Mouse (Mus musculus): ENCODE data around the gene Asb3. TPM values are rescaled to one million over a fixed set of nuclear protein-coding genes. Genes with fewer than 3 reads are reported as not detected.

Gene Asb3
- polyA plus RNA-seq, 1 experiment from 2014 or later: 36.8 TPM

DNA sequence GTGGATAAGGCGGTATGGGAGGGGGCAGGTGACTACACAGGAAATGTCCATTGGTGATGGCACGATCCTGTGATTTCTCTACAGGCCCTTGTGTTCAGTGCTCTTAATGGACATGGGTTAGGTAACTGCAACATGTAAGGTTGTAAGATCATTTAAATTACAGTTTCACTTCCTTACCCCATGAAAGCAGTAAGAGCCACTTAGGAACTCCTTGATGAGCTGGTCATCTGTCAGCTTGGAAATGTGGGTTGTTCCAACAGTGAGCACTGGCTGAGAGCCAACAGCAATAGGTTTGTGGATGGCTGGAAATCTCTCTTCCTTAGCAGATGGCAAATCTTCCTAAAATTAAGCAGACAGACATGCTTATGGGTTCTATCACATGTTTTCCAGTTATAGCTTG is 58.3 kb downstream of the Asb3 start:
- peaks cover 55% of the 10 kb centered on the region for H3K36me3 ChIP-seq
- H3K4me1 ChIP-seq: no peaks in the 10 kb centered on the region
- 87% methylated on average over 2 of the region's 2 CpGs for WGBS
- no peak overlapping the region for H3K4me3 ChIP-seq
- H3K4me2 ChIP-seq (replicated peaks): no peak overlapping the region
- H3K9me3 ChIP-seq: no peaks in the 10 kb centered on the region
- no peak for ATAC-seq (ENCODE audit: insufficient number of reproducible peaks, insufficient read depth, low FRiP score, low TSS enrichment)
- no peak overlapping the region for H3K9ac ChIP-seq
- H3K27ac ChIP-seq: no peak overlapping the region
- H3K27me3 ChIP-seq: no peaks in the 10 kb centered on the region

DNA sequence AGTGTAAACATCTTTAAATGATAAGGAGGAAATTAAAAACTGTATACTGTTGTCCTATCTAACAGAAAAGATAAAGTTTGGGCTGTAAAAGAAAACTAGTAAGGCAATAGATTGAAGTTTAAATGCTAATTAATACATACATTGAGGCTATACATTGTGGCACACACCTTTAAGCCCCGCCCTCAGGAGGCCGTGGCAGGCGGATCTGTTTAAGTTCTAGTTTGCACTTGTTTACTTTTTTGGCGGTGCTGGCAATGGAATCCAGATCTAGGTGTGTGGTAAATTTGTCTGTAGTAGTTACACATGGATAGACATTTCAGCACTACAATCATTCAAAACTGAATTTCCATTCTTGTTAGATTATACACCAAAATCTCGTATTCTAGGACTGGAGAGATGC is 67.6 kb downstream of the Asb3 start:
- peaks cover 9% of the 10 kb centered on the region; the same call in 1 of the 2 replicates for H3K4me1 ChIP-seq
- H3K9me3 ChIP-seq: peaks cover 9% of the 10 kb centered on the region
- no peak for ATAC-seq (ENCODE audit: insufficient number of reproducible peaks, insufficient read depth, low FRiP score, low TSS enrichment)
- peak overlapping the region; percentile 83; the same call in 1 of the 2 replicates for H3K9ac ChIP-seq
- H3K4me3 ChIP-seq: peak overlapping the region; percentile 80
- peak overlapping the region; percentile 56 for H3K4me2 ChIP-seq (replicated peaks)
- WGBS: 55% methylated on average over 5 of the region's 5 CpGs
- no peaks in the 10 kb centered on the region for H3K27me3 ChIP-seq
- no peak overlapping the region for H3K27ac ChIP-seq
- H3K36me3 ChIP-seq: peaks cover 22% of the 10 kb centered on the region; the same call in 1 of the 2 replicates

DNA sequence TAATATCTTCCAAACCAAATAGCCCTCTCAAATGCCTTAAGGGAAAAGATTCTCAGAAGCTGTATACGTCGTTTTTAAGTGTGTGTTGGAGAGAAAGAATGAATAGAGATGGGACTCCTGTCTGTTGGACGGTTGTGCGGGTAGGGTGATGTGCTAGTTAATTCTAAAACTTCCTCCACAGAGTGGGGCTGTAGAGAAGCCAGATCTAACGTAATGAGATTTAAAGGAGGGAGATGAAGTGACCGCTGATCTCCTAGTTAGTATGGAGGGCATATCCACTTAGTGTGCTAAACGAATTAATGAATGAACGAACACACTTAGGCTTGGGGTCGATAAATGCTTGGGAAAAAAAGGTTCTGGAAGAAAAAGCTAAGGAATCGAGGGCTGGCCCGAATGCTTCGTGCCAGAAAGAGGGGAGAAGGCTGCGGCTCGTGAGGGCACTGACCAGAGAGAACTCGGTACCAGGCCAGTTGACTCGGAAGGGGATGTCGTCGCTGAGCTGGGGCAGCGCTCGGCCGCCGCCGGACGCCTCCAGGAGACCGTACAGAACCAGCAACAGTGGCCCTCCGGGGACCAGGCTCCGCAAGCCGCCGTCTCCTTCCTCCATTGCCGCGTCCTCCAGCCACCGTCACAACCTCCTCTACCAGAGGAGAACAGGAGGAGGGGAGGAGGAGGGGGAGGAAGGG is 68.4 kb downstream of the Asb3 start:
- H3K36me3 ChIP-seq: peaks cover 17% of the 10 kb centered on the region; the same call in 1 of the 2 replicates

DNA sequence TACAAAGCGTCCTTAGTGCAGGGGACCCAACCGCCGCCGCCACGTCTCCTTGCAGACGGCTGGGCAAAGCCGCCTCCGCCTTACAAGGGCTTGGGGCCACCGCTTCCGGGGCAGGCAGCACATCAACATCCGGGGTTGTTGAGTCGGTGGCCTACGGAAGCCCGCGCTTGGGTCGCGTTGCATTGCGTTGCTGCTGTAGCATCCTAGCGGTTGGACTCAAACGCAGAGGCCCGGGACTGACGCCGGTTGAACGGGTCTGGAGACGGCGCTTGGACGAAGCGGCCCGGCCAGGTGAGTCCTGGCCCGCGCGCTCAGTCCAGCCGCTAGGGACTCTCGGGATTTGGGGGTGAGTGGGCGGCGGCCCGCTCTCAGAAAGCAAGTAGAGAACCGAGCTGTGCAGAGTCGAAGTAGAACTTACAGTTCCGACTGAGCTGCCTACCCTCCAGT is 69.1 kb downstream of the Asb3 start, which contains the start of gene Erlec1:
Gene Erlec1 (minus strand): TSS at position 57 of the 447 bp plus-strand sequence.
- peaks cover 9% of the 10 kb centered on the region; the same call in 1 of the 2 replicates for H3K4me1 ChIP-seq
- peak within 1 kb of the TSS; percentile 81 for H3K27ac ChIP-seq
- H3K27me3 ChIP-seq: no peaks in the 10 kb centered on the region
- H3K4me3 ChIP-seq: peak within 1 kb of the TSS; percentile 80
- peak; percentile 99 for ATAC-seq (ENCODE audit: insufficient number of reproducible peaks, insufficient read depth, low FRiP score, low TSS enrichment)
- WGBS: 1% methylated on average over 34 of the region's 40 CpGs
- H3K4me2 ChIP-seq (replicated peaks): peak within 1 kb of the TSS; percentile 66
- H3K36me3 ChIP-seq: peaks cover 11% of the 10 kb centered on the region; the same call in 1 of the 2 replicates
- H3K9ac ChIP-seq: peak within 1 kb of the TSS; percentile 83
- peaks cover 9% of the 10 kb centered on the region for H3K9me3 ChIP-seq

More for the DNA sequence above, 68.4 kb downstream of the Asb3 start:
- Histone ChIP-seq H3K4me3 (peak overlapping the region; percentile 80), H3K27ac (peak overlapping the region; percentile 81), H3K4me2 (replicated peaks) (peak overlapping the region; percentile 56), H3K9ac (peak overlapping the region; percentile 83), H3K4me1 (peaks cover 9% of the 10 kb centered on the region; the same call in 1 of the 2 replicates), H3K9me3 (peaks cover 9% of the 10 kb centered on the region), H3K27me3 (no peaks in the 10 kb centered on the region)
- WGBS: 2% methylated on average over 26 of the region's 32 CpGs
- ATAC-seq (ENCODE audit: insufficient number of reproducible peaks, insufficient read depth, low FRiP score, low TSS enrichment): peak; percentile 86

DNA sequence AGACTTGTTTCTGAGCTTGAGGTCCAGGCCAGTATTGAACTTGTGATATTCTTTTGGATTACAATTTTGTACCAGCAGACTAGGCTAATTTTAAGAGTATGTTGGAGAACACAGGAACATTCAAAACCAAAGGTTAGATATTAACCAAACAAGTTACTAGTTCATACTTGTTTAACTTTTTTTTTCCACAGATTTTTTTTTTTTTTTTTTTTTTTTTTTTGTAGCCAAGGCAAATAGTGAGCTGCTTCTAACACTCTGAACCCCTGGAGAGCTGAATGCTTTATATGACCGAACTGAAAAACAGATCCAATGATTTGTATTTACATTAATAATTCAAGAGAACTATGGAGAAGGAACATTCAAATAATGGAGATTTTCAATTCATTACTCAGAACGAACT is 100.0 kb downstream of the Asb3 start:
- Histone ChIP-seq H3K4me1 (peaks cover 6% of the 10 kb centered on the region; the same call in 1 of the 2 replicates), H3K4me2 (replicated peaks) (peak overlapping the region; percentile 81; the same call in 1 of the 2 replicates), H3K27ac (no peak overlapping the region), H3K4me3 (no peak overlapping the region), H3K27me3 (no peaks in the 10 kb centered on the region), H3K36me3 (no peaks in the 10 kb centered on the region), H3K9ac (no peak overlapping the region), H3K9me3 (no peaks in the 10 kb centered on the region)
- WGBS: 60% methylated on average over 2 of the region's 2 CpGs
- ATAC-seq (ENCODE audit: insufficient number of reproducible peaks, insufficient read depth, low FRiP score, low TSS enrichment): no peak

DNA sequence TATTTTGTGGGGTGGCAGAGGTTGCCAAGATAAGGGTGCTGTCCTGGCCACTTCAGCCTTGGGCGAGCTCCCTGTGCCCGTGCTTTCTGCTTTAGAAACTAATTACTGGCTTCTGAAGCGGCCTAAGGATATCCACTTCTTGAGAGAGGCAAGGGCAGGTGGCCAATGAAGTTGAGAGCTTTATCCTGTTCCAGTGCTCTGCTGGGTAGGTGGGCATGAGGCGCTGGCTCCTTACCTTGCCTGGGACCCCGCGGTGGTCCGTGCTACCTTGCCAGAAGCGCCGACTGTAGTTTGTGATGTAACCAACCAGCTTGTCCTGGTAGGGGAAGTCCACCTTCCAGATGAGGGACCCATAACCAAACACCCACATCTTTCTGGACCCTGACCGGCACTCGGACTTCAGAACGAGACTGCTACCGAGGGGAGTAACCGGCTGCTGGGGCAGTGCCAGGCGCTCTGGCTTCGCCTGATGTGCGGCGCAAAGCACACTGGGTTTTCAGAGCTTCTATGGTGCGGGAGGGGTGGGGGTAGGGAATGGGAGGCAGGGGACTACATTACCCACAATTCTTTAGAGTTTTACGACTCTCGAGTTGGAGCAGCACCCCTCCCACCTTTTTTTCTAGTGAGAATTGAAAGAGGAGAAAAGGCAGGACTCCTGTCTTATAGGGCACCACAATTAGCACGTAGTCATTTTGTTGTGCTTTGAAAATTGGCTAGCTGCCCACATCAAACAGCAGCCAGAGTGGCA is 100.8 kb downstream of the Asb3 start, which contains the start of gene Chac2:
Gene Chac2 (minus strand): TSS at position 474 of the 748 bp plus-strand sequence.
- no peaks in the 10 kb centered on the region for H3K36me3 ChIP-seq
- no peaks in the 10 kb centered on the region for H3K9me3 ChIP-seq
- H3K27me3 ChIP-seq: no peaks in the 10 kb centered on the region
- peak within 1 kb of the TSS; percentile 81 for H3K4me2 ChIP-seq (replicated peaks)
- H3K4me1 ChIP-seq: peaks cover 6% of the 10 kb centered on the region; the same call in 1 of the 2 replicates
- peak within 1 kb of the TSS; percentile 59 for H3K4me3 ChIP-seq
- ATAC-seq (ENCODE audit: insufficient number of reproducible peaks, insufficient read depth, low FRiP score, low TSS enrichment): peak; percentile 98
- 2% methylated on average over 22 of the region's 22 CpGs for WGBS
- peak within 1 kb of the TSS; percentile 75 for H3K9ac ChIP-seq
- peak within 1 kb of the TSS; percentile 46; the same call in 1 of the 2 replicates for H3K27ac ChIP-seq

DNA sequence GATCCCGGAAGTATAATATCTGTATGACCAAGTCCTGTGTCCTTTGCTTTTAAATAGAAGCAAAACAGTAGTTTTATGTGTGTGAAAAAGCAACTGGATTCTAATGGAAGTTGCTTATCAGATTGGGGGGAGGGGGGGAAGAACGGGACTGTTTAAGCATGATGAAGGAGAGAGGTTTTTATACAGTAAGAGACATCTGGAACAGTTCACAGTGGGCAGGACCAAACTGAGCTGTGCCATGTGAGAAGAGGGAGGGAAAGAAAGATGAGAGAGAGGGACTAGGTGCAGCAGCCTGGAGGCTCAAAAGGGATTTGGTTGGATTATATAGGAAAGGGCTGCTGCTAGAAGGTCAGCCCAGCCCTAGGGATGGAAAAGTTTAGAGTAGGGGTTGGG is 101.4 kb downstream of the Asb3 start:
- no peaks in the 10 kb centered on the region for H3K9me3 ChIP-seq
- H3K9ac ChIP-seq: peak overlapping the region; percentile 75
- H3K36me3 ChIP-seq: no peaks in the 10 kb centered on the region
- WGBS: 2% methylated on average over 2 of the region's 2 CpGs
- H3K27me3 ChIP-seq: no peaks in the 10 kb centered on the region
- H3K27ac ChIP-seq: peak overlapping the region; percentile 26; the same call in 1 of the 2 replicates
- ATAC-seq (ENCODE audit: insufficient number of reproducible peaks, insufficient read depth, low FRiP score, low TSS enrichment): peak; percentile 86
- H3K4me3 ChIP-seq: peak overlapping the region; percentile 59
- peaks cover 6% of the 10 kb centered on the region; the same call in 1 of the 2 replicates for H3K4me1 ChIP-seq
- peak overlapping the region; percentile 81 for H3K4me2 ChIP-seq (replicated peaks)

DNA sequence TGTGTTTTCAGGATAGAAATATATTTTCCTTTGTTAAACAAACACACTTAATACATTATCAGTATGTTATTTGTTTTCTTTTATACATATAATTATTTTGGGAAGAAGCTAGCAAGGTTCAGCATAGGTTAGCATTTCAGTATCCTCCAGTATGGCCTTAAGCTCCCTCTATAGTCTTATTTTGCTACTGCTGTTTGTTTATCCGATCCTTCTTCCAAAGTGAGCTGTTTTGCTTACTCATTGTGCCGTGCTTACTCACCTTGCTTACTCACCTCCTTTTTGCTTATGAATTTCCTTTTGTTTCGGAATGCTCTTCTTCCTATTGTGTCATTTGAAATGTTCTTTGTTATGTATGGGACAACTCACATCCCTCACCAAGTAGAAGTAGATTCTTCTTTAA is 111.5 kb downstream of the Asb3 start:
- ATAC-seq (ENCODE audit: insufficient number of reproducible peaks, insufficient read depth, low FRiP score, low TSS enrichment): no peak
- Histone ChIP-seq H3K36me3 (no peaks in the 10 kb centered on the region), H3K9me3 (no peaks in the 10 kb centered on the region), H3K27me3 (no peaks in the 10 kb centered on the region), H3K4me2 (replicated peaks) (no peak overlapping the region), H3K27ac (no peak overlapping the region), H3K4me3 (no peak overlapping the region), H3K9ac (no peak overlapping the region), H3K4me1 (no peaks in the 10 kb centered on the region)
- 88% methylated on average over 3 of the region's 3 CpGs for WGBS

DNA sequence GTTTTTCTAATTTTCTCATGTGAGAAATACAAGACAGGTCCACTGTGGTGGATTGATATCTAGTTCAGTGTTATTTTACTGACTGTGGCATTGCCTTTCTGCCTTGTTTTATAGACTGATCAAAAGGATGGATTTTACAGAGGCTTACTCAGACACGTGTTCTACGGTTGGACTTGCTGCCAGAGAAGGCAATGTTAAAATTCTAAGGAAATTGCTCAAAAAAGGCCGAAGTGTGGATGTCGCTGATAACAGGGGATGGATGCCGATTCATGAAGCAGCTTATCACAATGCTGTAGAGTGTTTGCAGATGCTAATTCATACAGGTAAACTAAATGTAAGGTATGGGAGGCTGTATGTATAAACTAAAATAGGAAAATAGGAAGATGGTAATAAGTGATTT is 113.0 kb downstream of the Asb3 start:
- no peaks in the 10 kb centered on the region for H3K4me1 ChIP-seq
- H3K4me3 ChIP-seq: no peak overlapping the region
- no peaks in the 10 kb centered on the region for H3K9me3 ChIP-seq
- no peak overlapping the region for H3K27ac ChIP-seq
- no peak overlapping the region for H3K4me2 ChIP-seq (replicated peaks)
- WGBS: 90% methylated on average over 5 of the region's 5 CpGs
- no peak for ATAC-seq (ENCODE audit: insufficient number of reproducible peaks, insufficient read depth, low FRiP score, low TSS enrichment)
- H3K27me3 ChIP-seq: no peaks in the 10 kb centered on the region
- H3K9ac ChIP-seq: no peak overlapping the region
- no peaks in the 10 kb centered on the region for H3K36me3 ChIP-seq

DNA sequence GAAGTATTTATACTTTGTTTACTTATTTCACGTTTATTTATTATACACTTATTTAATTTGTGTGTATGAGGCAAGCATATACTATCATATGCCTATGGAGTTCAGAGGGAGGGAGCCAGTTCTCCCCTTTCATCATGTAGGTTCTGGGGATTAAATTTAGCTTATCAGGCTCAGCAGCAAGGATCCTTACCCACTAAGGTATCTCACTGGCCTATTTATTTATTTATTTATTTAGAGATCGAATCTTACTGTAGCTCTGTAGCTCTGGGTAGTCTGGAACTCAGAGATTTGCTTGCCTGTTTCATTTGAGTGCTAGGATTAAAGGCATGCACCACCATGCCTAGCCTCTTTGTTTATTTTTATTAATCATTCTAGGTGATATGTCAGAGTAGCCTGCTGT is 113.5 kb downstream of the Asb3 start:
- H3K27me3 ChIP-seq: no peaks in the 10 kb centered on the region
- H3K9ac ChIP-seq: no peak overlapping the region
- H3K4me1 ChIP-seq: no peaks in the 10 kb centered on the region
- no peak overlapping the region for H3K27ac ChIP-seq
- H3K9me3 ChIP-seq: no peaks in the 10 kb centered on the region
- H3K4me3 ChIP-seq: no peak overlapping the region
- no peak for ATAC-seq (ENCODE audit: insufficient number of reproducible peaks, insufficient read depth, low FRiP score, low TSS enrichment)
- no peak overlapping the region for H3K4me2 ChIP-seq (replicated peaks)
- WGBS: 81% methylated on average over 2 of the region's 2 CpGs
- no peaks in the 10 kb centered on the region for H3K36me3 ChIP-seq

DNA sequence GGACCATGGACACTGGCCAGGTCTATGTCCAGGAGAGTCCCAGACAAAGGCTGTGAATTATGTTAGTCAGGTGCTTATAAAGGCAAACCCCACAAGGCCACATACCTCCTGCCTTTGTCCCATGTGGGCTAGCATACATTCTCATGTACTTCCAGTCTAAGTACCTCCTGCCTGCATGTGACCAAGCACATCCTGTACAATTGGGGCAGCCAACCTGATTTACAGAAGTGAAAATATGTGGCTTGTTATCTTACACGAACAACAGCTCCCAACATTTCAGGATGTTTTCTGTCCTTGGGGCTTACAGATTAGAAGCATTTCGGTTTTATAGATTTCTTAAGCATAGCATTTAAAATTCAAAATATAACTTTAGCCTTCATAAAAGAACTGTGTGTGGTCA is 114.8 kb downstream of the Asb3 start:
- Histone ChIP-seq H3K27me3 (no peaks in the 10 kb centered on the region), H3K4me1 (no peaks in the 10 kb centered on the region), H3K9me3 (no peaks in the 10 kb centered on the region), H3K4me2 (replicated peaks) (no peak overlapping the region), H3K9ac (no peak overlapping the region), H3K4me3 (no peak overlapping the region), H3K36me3 (no peaks in the 10 kb centered on the region), H3K27ac (no peak overlapping the region)
- 85% methylated on average over 2 of the region's 2 CpGs for WGBS
- ATAC-seq (ENCODE audit: insufficient number of reproducible peaks, insufficient read depth, low FRiP score, low TSS enrichment): no peak
